17 mouse cellular contexts compared by ENCODE assay signal in genomic region chr2:134350894-134351501, GRCm38 (mm10).
DNase-seq lines count a peak whose midpoint lies in the region; ATAC-seq and TF ChIP-seq lines count a peak whose summit lies in the region.
"Had no signal": no experiment of that assay in that cellular context is flagged by ENCODE, and none has a peak within 500 bp of the region (broad histone marks: within the 10 kb centered on the region; RNA-seq: fewer than 3 reads in every experiment).

No protein-coding gene starts in this region.

- no peak overlapping the region for H3K4me3 ChIP-seq in embryonic facial prominence, embryonic 11.5 days (ENCODE audit: low read depth, low read length)
- H3K4me3 ChIP-seq in embryonic facial prominence, embryonic 10.5 days = no peak overlapping the region
- no peak overlapping the region for H3K4me3 ChIP-seq in neural tube, embryonic 13.5 days
- H3K4me3 ChIP-seq in forebrain, embryonic 13.5 days = no peak overlapping the region
- H3K4me3 ChIP-seq in midbrain, postnatal 0 days (ENCODE audit: low read depth, low read length) = no peak overlapping the region
- H3K4me3 ChIP-seq: embryonic facial prominence, embryonic 15.5 days; limb, embryonic 10.5 days; liver, embryonic 12.5 days; lung, embryonic 15.5 days had no signal

- H3K9ac ChIP-seq in embryonic facial prominence, embryonic 11.5 days (replicated peaks; ENCODE audit: low read length) = no peak overlapping the region
- no peak overlapping the region for H3K9ac ChIP-seq in neural tube, embryonic 13.5 days
- H3K9ac ChIP-seq in forebrain, embryonic 13.5 days = no peak overlapping the region
- H3K9ac ChIP-seq in midbrain, postnatal 0 days (replicated peaks; ENCODE audit: low read length, poor library complexity, severe bottlenecking) = no peak overlapping the region
- H3K9ac ChIP-seq: embryonic facial prominence, embryonic 15.5 days; liver, embryonic 12.5 days; lung, embryonic 15.5 days had no signal

- WGBS in embryonic facial prominence, embryonic 11.5 days = 75% methylated on average over 8 of the region's 8 CpGs
- 81% methylated on average over 8 of the region's 8 CpGs for WGBS in embryonic facial prominence, embryonic 10.5 days
- 73% methylated on average over 8 of the region's 8 CpGs for WGBS in neural tube, embryonic 13.5 days
- WGBS in forebrain, embryonic 13.5 days = 41% methylated on average over 8 of the region's 8 CpGs
- 65% methylated on average over 8 of the region's 8 CpGs for WGBS in midbrain, postnatal 0 days

- H3K9me3 ChIP-seq in embryonic facial prominence, embryonic 11.5 days (replicated peaks; ENCODE audit: control insufficient read depth, low read length) = no peaks in the 10 kb centered on the region
- no peaks in the 10 kb centered on the region for H3K9me3 ChIP-seq in embryonic facial prominence, embryonic 10.5 days
- no peaks in the 10 kb centered on the region for H3K9me3 ChIP-seq in neural tube, embryonic 13.5 days
- H3K9me3 ChIP-seq in forebrain, embryonic 13.5 days (replicated peaks) = no peaks in the 10 kb centered on the region
- H3K9me3 ChIP-seq in midbrain, postnatal 0 days (ENCODE audit: low read length) = no peaks in the 10 kb centered on the region
- H3K9me3 ChIP-seq: embryonic facial prominence, embryonic 15.5 days; limb, embryonic 10.5 days; liver, embryonic 12.5 days; lung, embryonic 15.5 days had no signal

- no peaks in the 10 kb centered on the region for H3K27me3 ChIP-seq in embryonic facial prominence, embryonic 11.5 days (ENCODE audit: control insufficient read depth, insufficient read depth, low read length)
- H3K27me3 ChIP-seq in embryonic facial prominence, embryonic 10.5 days (replicated peaks; ENCODE audit: low read depth, poor library complexity, severe bottlenecking) = no peaks in the 10 kb centered on the region
- H3K27me3 ChIP-seq in neural tube, embryonic 13.5 days = no peaks in the 10 kb centered on the region
- no peaks in the 10 kb centered on the region for H3K27me3 ChIP-seq in forebrain, embryonic 13.5 days
- no peaks in the 10 kb centered on the region for H3K27me3 ChIP-seq in midbrain, postnatal 0 days (ENCODE audit: insufficient read depth, low read length)
- H3K27me3 ChIP-seq: embryonic facial prominence, embryonic 15.5 days; liver, embryonic 12.5 days; lung, embryonic 15.5 days had no signal

- no peaks in the 10 kb centered on the region for H3K4me1 ChIP-seq in embryonic facial prominence, embryonic 11.5 days (ENCODE audit: control insufficient read depth, insufficient read depth, low read length)
- H3K4me1 ChIP-seq in embryonic facial prominence, embryonic 10.5 days = peaks cover 9% of the 10 kb centered on the region; the same call in 1 of the 2 replicates
- no peaks in the 10 kb centered on the region for H3K4me1 ChIP-seq in neural tube, embryonic 13.5 days (replicated peaks)
- peaks cover 20% of the 10 kb centered on the region; the same call in 1 of the 2 replicates for H3K4me1 ChIP-seq in forebrain, embryonic 13.5 days
- H3K4me1 ChIP-seq in midbrain, postnatal 0 days (ENCODE audit: insufficient read depth, low read length) = no peaks in the 10 kb centered on the region
- H3K4me1 ChIP-seq: embryonic facial prominence, embryonic 15.5 days; limb, embryonic 10.5 days; liver, embryonic 12.5 days; lung, embryonic 15.5 days had no signal

- H3K4me2 ChIP-seq in embryonic facial prominence, embryonic 11.5 days (ENCODE audit: low read depth, low read length) = no peak overlapping the region
- H3K4me2 ChIP-seq in neural tube, embryonic 13.5 days = no peak overlapping the region
- H3K4me2 ChIP-seq in forebrain, embryonic 13.5 days = peak overlapping the region; percentile 21
- no peak overlapping the region for H3K4me2 ChIP-seq in midbrain, postnatal 0 days (ENCODE audit: low read depth, low read length, poor library complexity, severe bottlenecking)
- H3K4me2 ChIP-seq: embryonic facial prominence, embryonic 15.5 days; heart, embryonic 11.5 days; liver, embryonic 12.5 days; lung, embryonic 15.5 days had no signal

- H3K36me3 ChIP-seq in embryonic facial prominence, embryonic 11.5 days (replicated peaks; ENCODE audit: control insufficient read depth, insufficient read depth, low read depth, low read length) = no peaks in the 10 kb centered on the region
- no peaks in the 10 kb centered on the region for H3K36me3 ChIP-seq in embryonic facial prominence, embryonic 10.5 days (replicated peaks)
- no peaks in the 10 kb centered on the region for H3K36me3 ChIP-seq in neural tube, embryonic 13.5 days
- no peaks in the 10 kb centered on the region for H3K36me3 ChIP-seq in forebrain, embryonic 13.5 days (ENCODE audit: poor library complexity, severe bottlenecking)
- no peaks in the 10 kb centered on the region for H3K36me3 ChIP-seq in midbrain, postnatal 0 days (ENCODE audit: insufficient read depth, low read length)
- H3K36me3 ChIP-seq: embryonic facial prominence, embryonic 15.5 days; limb, embryonic 10.5 days; liver, embryonic 12.5 days; lung, embryonic 15.5 days had no signal

- TF ChIP-seq CTCF in midbrain, postnatal 0 days (IDR thresholded peaks at IDR 0.05) = no peak

- 0 out of 2 replicates have a peak, but pooled peaks have one; percentile 48 for ATAC-seq in embryonic facial prominence, embryonic 11.5 days (replicated peaks; ENCODE audit: insufficient number of reproducible peaks, low FRiP score, low TSS enrichment, low read depth)
- peak; percentile 63; the same call in 1 of the 2 replicates for ATAC-seq in neural tube, embryonic 13.5 days (ENCODE audit: low read depth)
- peak; percentile 80 for ATAC-seq in forebrain, embryonic 13.5 days
- no peak for ATAC-seq in midbrain, postnatal 0 days (ENCODE audit: low FRiP score)
- ATAC-seq: liver, embryonic 12.5 days had no signal

- DNase-seq in embryonic facial prominence, embryonic 11.5 days (ENCODE audit: low spot score) = peak; percentile 6
- DNase-seq in embryonic facial prominence, embryonic 10.5 days (ENCODE audit: low spot score) = no peak
- DNase-seq in neural tube, embryonic 10.5 days (ENCODE audit: extremely low spot score, low spot score) = no peak
- DNase-seq in midbrain, postnatal 0 days (ENCODE audit: low spot score) = peak; percentile 6
- no peak for DNase-seq in ovary, postnatal 14 days (ENCODE audit: low spot score)
- DNase-seq in testis, postnatal 10 days (ENCODE audit: low spot score) = no peak
- DNase-seq: B cell, adult 2 months; gastrocnemius, postnatal 36 days; heart, postnatal 36 days; kidney, adult 11 months had no signal

- H3K27ac ChIP-seq in embryonic facial prominence, embryonic 11.5 days (replicated peaks; ENCODE audit: low read depth, low read length) = no peak overlapping the region
- no peak overlapping the region for H3K27ac ChIP-seq in embryonic facial prominence, embryonic 10.5 days (replicated peaks)
- H3K27ac ChIP-seq in neural tube, embryonic 13.5 days (replicated peaks) = no peak overlapping the region
- H3K27ac ChIP-seq in forebrain, embryonic 13.5 days = peak overlapping the region; percentile 69
- H3K27ac ChIP-seq in midbrain, postnatal 0 days (ENCODE audit: low read depth, low read length) = no peak overlapping the region
- H3K27ac ChIP-seq: embryonic facial prominence, embryonic 15.5 days; limb, embryonic 10.5 days; liver, embryonic 12.5 days; lung, embryonic 15.5 days had no signal

Comparison
In these comparisons a context has a peak if more than half of its experiments do, and no peak if none do; other contexts are left out.
1. DNase-seq: peak in embryonic facial prominence, embryonic 11.5 days (single experiment) and midbrain, postnatal 0 days (single experiment); none in embryonic facial prominence, embryonic 10.5 days (single experiment), neural tube, embryonic 10.5 days (single experiment), ovary, postnatal 14 days (single experiment) and testis, postnatal 10 days (single experiment).